Mouse (Mus musculus) liver, embryonic 14.5 days (tissue): ENCODE results near the gene Hist1h4k.

Experiments used
- CTCF ChIP-seq: IDR thresholded peaks from 2 replicates; pipeline ENCODE4 v1.5.1; 2016; ENCODE audit warnings: antibody characterized with exemption, low read depth, control low read depth
- EP300 ChIP-seq: IDR thresholded peaks from 2 replicates; pipeline ENCODE4 v1.6.1; 2016; ENCODE audit warnings: antibody characterized with exemption, low read depth

DNA sequence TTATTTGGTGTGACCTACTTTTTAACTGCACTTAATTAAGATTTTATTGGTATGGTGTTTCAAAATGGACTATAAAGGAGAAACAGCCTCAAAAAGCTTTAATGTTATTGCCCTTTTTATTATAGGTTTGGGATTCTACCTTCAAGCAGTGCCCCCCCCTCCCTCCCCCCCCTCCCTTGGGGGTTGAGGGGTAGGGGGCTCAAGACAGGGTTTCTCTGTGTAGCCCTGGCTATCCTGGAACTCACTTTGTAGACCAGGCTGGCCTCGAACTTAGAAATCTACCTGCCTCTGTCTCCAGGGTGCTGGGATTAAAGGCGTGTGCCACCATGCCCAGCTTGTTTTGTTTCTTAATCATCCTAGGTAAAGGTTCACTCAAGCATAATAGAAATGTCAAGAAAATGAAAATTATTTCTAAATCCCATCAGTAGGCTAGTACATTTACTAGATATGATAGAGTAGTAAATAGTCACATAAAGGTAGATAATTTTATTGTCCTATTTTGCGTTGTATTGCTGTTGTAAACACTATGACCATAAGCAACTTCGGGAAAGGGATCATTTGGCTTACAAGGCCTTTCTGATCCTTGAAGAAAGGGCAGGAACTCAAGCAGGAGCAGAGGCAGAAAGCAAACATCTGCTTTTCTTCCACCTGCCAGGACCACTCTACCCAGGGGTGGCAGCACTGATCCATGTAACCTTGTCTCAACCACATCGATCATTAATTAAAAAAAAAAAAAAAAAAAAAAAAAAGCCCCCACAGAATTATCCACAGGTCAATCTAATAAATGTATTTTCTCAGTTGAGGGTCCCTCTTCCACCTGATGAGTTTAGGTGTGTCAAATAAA lies 27.1 kb downstream of the Hist1h4k start:
- TF ChIP-seq CTCF (peak; percentile 34), EP300 (no peak)
